Mouse (Mus musculus) brain, adult 2 months (tissue): ENCODE measurements around the gene Prpf40b.

Source experiments
- DNase-seq: peaks from one replicate; pipeline ENCODE4 v3.0.0; 2011; ENCODE audit warnings: low read depth, low spot score

Prpf40b gene

GRCm38 (mm10) chr15:99332111-99332510 lies 37.2 kb downstream of the Prpf40b start:
- no peak for DNase-seq

- peak; percentile 73 for DNase-seq
Measured at GRCm38 (mm10) chr15:99332921-99333675, 38.2 kb downstream of the Prpf40b start.

GRCm38 (mm10) chr15:99333676-99334065 lies 38.8 kb downstream of the Prpf40b start:
- no peak for DNase-seq

GRCm38 (mm10) chr15:99334500-99334899 lies 39.6 kb downstream of the Prpf40b start:
- DNase-seq, result no peak

- DNase-seq, result no peak
Measured at GRCm38 (mm10) chr15:99335801-99336320, 41.0 kb downstream of the Prpf40b start.

- no peak for DNase-seq
Measured at GRCm38 (mm10) chr15:99338916-99339315, 44.0 kb downstream of the Prpf40b start.

- DNase-seq, result no peak
Measured at GRCm38 (mm10) chr15:99339669-99340068, 44.8 kb downstream of the Prpf40b start.

GRCm38 (mm10) chr15:99341102-99341501 lies 46.2 kb downstream of the Prpf40b start:
- DNase-seq, result no peak

GRCm38 (mm10) chr15:99342194-99342981 lies 47.5 kb downstream of the Prpf40b start:
- DNase-seq, result no peak

- DNase-seq, result peak; percentile 93
Measured at GRCm38 (mm10) chr15:99343414-99344147, 48.7 kb downstream of the Prpf40b start.

- peak; percentile 78 for DNase-seq
Measured at GRCm38 (mm10) chr15:99344148-99344870, 49.4 kb downstream of the Prpf40b start.

GRCm38 (mm10) chr15:99344961-99345360 lies 50.1 kb downstream of the Prpf40b start:
- no peak for DNase-seq

GRCm38 (mm10) chr15:99351610-99352009 lies 56.7 kb downstream of the Prpf40b start:
- DNase-seq, result no peak

- DNase-seq, result no peak
Measured at GRCm38 (mm10) chr15:99352306-99352705, 57.4 kb downstream of the Prpf40b start.

- no peak for DNase-seq
Measured at GRCm38 (mm10) chr15:99355660-99356059, 60.8 kb downstream of the Prpf40b start.

GRCm38 (mm10) chr15:99356462-99356861 lies 61.6 kb downstream of the Prpf40b start:
- DNase-seq, result no peak

GRCm38 (mm10) chr15:99358952-99359351 lies 64.1 kb downstream of the Prpf40b start:
- no peak for DNase-seq

GRCm38 (mm10) chr15:99364022-99364530 lies 69.2 kb downstream of the Prpf40b start:
- DNase-seq, result no peak

- DNase-seq, result no peak
Measured at GRCm38 (mm10) chr15:99364921-99365320, 70.0 kb downstream of the Prpf40b start.
